Mouse (Mus musculus) E14TG2a.4 (cell line): Measurements from ENCODE around the gene Tedc2.

ENCODE experiments used
- CTCF ChIP-seq: conservative IDR thresholded peaks from 2 replicates; pipeline ENCODE4 v1.5.1; 2014; ENCODE audit warnings: low read length
- NANOG ChIP-seq: IDR thresholded peaks from 2 replicates; pipeline ENCODE4 v1.6.1; 2014; ENCODE audit warnings: borderline replicate concordance, low read length, mixed read lengths
- POU5F1 ChIP-seq: IDR thresholded peaks from 2 replicates; pipeline ENCODE4 v1.6.1; 2014; ENCODE audit warnings: low read length, borderline replicate concordance

DNA sequence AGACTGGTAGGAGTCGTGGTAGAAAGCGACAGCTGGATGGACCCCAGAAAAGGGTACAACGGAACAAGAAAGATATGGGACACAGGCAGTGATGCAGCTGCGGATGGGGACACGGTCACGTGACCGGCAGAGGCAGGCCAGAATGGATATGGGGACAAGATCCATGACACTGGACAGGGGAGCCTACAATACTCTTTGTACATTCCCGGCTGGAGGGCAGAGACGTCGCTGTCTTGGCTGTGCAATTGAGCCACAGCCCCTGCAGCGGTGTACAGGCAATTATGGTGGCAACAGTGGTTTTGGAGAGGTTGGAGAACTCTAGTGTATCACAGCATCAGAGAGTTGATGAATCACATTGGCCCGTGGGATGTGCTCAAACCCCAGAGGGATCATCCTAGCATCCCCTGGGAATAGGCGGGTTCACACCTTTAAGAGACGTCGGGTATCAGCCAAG lies 14.7 kb downstream of the Tedc2 start:
- TF ChIP-seq CTCF (no peak), NANOG (no peak), POU5F1 (no peak)
